Mouse (Mus musculus) ES-Bruce4 (cell line): ENCODE measurements at regions not wholly inside any gene's neighbourhood (a gene's known extent, or its start where the extent isn't known, plus 50 kb on each side); places are given as distances from the start of the nearest gene placed in this dataset.

ENCODE experiments used
- EP300 ChIP-seq: IDR thresholded peaks from 2 replicates; pipeline ENCODE4 v1.6.1; 2011; ENCODE audit warnings: low read depth, low read length; ENCODE audit not compliant: insufficient read depth
- POLR2A ChIP-seq: IDR thresholded peaks from one replicate; pipeline ENCODE4 v1.8.1; 2011; ENCODE audit warnings: low read length; ENCODE audit not compliant: insufficient read depth

- TF ChIP-seq POLR2A (no peak), EP300 (no peak)
These were observed 140.7 kb downstream of the Opa1 start for GRCm38 (mm10) chr16:29719571-29720451.
